Mouse (Mus musculus): ENCODE results near the gene Bloc1s3.

GRCm38 (mm10) chr7:19486549-19486948 lies 21.6 kb downstream of the Bloc1s3 start:
- TF ChIP-seq POLR2A (IDR thresholded peaks at IDR 0.05; ENCODE audit: control insufficient read depth, low read depth, low read length) (no peak), CTCF (IDR thresholded peaks at IDR 0.05; ENCODE audit: control insufficient read depth, insufficient read depth, insufficient replicate concordance, low read depth, low read length) (no peak)

Data from testis, adult 2 months (tissue).